Mouse (Mus musculus) hindbrain, postnatal 0 days (tissue): ENCODE data around the gene Asgr1. TPM values are rescaled to one million over a fixed set of nuclear protein-coding genes. Genes with fewer than 3 reads are reported as not detected.

Experiments
- ATAC-seq: fragments of 200-750 bp; cut with Nextera tagmentation; 2 replicates; pipeline ENCODE4 v1.8.0; 2017; ENCODE audit warnings: mild to moderate bottlenecking, moderate TSS enrichment, moderate library complexity
- DNase-seq: peaks from one replicate; pipeline ENCODE4 v3.0.0-alpha.2; 2015; ENCODE audit warnings: low spot score
- H3K27ac ChIP-seq: fragments of 300-500 bp; sonication (generic); 2 replicates; pipeline ENCODE4 v1.5.1; 2014; ENCODE audit warnings: mild to moderate bottlenecking
- H3K27me3 ChIP-seq: fragments of 300-500 bp; sonication (generic); 2 replicates; pipeline ENCODE4 v1.6.1; 2014; ENCODE audit warnings: low read length, mixed read lengths; ENCODE audit not compliant: insufficient read depth
- H3K36me3 ChIP-seq: fragments of 300-500 bp; sonication (generic); 2 replicates; pipeline ENCODE4 v1.6.1; 2014; ENCODE audit warnings: low read length, mixed read lengths; ENCODE audit not compliant: insufficient read depth
- H3K4me1 ChIP-seq: fragments of 300-500 bp; sonication (generic); 2 replicates; pipeline ENCODE4 v1.6.1; 2014; ENCODE audit warnings: antibody characterized with exemption, low read length, mixed read lengths; ENCODE audit not compliant: insufficient read depth
- H3K4me2 ChIP-seq: fragments of 300-500 bp; sonication (generic); 2 replicates; pipeline ENCODE4 v1.6.1; 2014; ENCODE audit warnings: low read depth, mild to moderate bottlenecking, low read length, moderate library complexity, mixed read lengths
- H3K4me3 ChIP-seq: fragments of 300-500 bp; sonication (generic); 2 replicates; pipeline ENCODE4 v1.5.1; 2014; ENCODE audit warnings: low read length
- H3K9ac ChIP-seq: fragments of 300-500 bp; sonication (generic); replicated peaks from 2 replicates; pipeline ENCODE4 v1.6.1; 2014; ENCODE audit warnings: mild to moderate bottlenecking, low read length, moderate library complexity, mixed read lengths
- H3K9me3 ChIP-seq: fragments of 300-500 bp; sonication (generic); 2 replicates; pipeline ENCODE4 v1.6.1; 2016; ENCODE audit warnings: low read length, mixed read lengths
- CTCF ChIP-seq: IDR thresholded peaks from 2 replicates; pipeline ENCODE4 v1.5.1; 2016; ENCODE audit warnings: antibody characterized with exemption, control low read depth, low read depth
- WGBS: fragments of 180-500 bp; shearing (Covaris S2); extraction: QIAGEN DNeasy Blood & Tissue Kit; methylation state at CpG from one replicate; pipeline ENCODE4 v1.1.7; 2014; 5-methylcytosine and 5-hydroxymethylcytosine counted together
- polyA plus RNA-seq: library from polyadenylated mRNA; unstranded; fragments of >200 nt; fragmentation: Nextera tagmentation; extraction: Ambion mirVana; gene quantifications from 2 replicates; pipeline ENCODE4 v1.2.1, GENCODE M21; 2015
- total RNA-seq: library from RNA; depleted of rRNA; stranded (reverse); fragments of >200 nt; gene quantifications from 2 replicates; pipeline ENCODE4 v1.2.3, GENCODE M21; 2014

The Asgr1 gene
- total and polyA plus RNA-seq, 2 experiments from 2014 or later: 2.3 to 3.7 TPM

DNA sequence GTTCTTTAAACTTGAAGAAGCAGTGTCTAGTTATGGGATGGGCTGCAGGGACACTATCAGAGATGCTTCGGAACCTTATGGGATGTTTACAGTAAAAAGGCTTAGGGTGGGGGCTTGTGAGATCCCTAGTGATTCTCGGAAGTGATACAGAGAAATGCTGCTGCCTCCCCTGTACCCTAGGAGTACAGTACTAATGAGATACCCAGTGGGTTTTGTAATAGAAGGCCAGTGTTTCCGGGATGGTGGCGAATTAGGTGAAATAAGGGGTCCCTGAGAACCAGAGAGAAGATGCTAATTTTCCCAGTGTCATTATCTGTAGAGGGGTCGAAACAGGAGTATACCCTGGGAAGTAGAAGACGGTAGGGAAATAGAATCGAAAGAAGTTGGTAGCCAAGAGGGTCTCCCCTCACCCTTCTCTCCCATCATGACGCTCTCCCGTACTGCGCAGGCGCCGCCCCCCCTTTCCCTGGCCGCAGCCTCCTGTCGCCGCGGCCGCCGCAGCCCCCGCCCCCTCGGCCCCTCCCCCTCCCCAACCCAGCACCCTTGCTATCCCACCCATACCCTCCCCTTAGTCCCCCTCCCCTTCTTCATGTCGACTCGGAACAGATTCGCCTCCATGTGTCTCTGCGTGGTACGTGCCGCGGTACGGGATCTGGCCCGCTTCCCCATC, 30.3 kb upstream of the Asgr1 start:
- H3K27me3 ChIP-seq: no peaks in the 10 kb centered on the region
- DNase-seq (peak; percentile 75), ATAC-seq (no peak)
- H3K4me3 ChIP-seq: peak overlapping the region; percentile 36
- peak overlapping the region; percentile 54 for H3K27ac ChIP-seq
- no peak for TF ChIP-seq CTCF
- no peaks in the 10 kb centered on the region for H3K36me3 ChIP-seq
- peak overlapping the region; percentile 65 for H3K4me2 ChIP-seq
- WGBS: 4% methylated on average over 16 of the region's 29 CpGs
- H3K4me1 ChIP-seq: peaks cover 52% of the 10 kb centered on the region
- H3K9me3 ChIP-seq: no peaks in the 10 kb centered on the region
- H3K9ac ChIP-seq: peak overlapping the region; percentile 51

DNA sequence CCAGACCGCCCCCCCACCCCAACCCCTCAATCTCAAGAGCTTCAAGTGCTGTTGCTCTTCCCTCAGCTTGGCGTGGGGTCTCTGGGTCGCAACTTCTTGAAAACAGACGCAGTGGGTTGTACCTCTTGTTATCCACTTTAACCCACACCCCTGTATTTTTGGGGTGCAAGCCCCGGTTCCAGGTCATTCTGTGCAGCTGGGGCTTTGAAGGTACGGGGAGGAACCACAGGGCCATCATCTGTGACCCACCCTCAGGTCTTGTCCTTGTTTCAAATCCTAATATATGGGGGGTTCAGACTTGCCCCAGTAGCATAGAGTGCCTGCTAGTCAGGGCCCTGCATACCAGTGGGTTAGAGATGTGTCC, 29.8 kb upstream of the Asgr1 start:
- ATAC-seq: no peak
- H3K4me2 ChIP-seq: peak overlapping the region; percentile 65
- WGBS: 16% methylated on average over 6 of the region's 6 CpGs

DNA sequence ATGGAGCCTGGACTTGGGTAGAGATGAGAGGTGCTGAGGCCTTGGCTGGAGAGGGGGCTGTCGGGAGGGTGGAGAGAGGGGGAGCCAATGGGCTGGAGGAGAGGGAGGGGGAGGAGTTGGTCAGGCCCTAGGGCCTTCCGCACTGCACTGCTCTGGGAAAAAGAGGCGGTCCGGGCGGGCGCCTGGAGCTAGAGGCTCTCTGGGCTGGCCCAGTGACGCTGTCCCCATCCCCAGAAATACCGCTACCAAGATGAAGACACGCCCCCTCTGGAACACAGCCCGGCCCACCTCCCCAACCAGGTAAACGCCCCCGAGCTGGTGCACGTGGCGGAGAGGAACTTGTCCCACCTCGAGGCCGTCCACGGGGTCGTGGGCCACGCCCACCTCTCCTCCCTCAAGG, 27.2 kb upstream of the Asgr1 start:
- Histone ChIP-seq H3K4me3 (peak overlapping the region; percentile 26), H3K4me2 (peak overlapping the region; percentile 60), H3K9ac (peak overlapping the region; percentile 28), H3K9me3 (no peaks in the 10 kb centered on the region), H3K4me1 (peaks cover 49% of the 10 kb centered on the region), H3K27me3 (no peaks in the 10 kb centered on the region), H3K27ac (peak overlapping the region; percentile 89), H3K36me3 (peaks cover 8% of the 10 kb centered on the region)
- ATAC-seq: peak; percentile 8; the same call in 1 of the 2 replicates
- no peak for TF ChIP-seq CTCF
- peak; percentile 69 for DNase-seq
- 1% methylated on average over 19 of the region's 19 CpGs for WGBS

More for the DNA sequence above, 29.8 kb upstream of the Asgr1 start:
- peak overlapping the region; percentile 51 for H3K9ac ChIP-seq
- H3K4me3 ChIP-seq: peak overlapping the region; percentile 36
- no peak for TF ChIP-seq CTCF
- peaks cover 51% of the 10 kb centered on the region for H3K4me1 ChIP-seq
- peak overlapping the region; percentile 54 for H3K27ac ChIP-seq
- H3K9me3 ChIP-seq: no peaks in the 10 kb centered on the region
- H3K27me3 ChIP-seq: no peaks in the 10 kb centered on the region
- H3K36me3 ChIP-seq: no peaks in the 10 kb centered on the region
- no peak for DNase-seq

DNA sequence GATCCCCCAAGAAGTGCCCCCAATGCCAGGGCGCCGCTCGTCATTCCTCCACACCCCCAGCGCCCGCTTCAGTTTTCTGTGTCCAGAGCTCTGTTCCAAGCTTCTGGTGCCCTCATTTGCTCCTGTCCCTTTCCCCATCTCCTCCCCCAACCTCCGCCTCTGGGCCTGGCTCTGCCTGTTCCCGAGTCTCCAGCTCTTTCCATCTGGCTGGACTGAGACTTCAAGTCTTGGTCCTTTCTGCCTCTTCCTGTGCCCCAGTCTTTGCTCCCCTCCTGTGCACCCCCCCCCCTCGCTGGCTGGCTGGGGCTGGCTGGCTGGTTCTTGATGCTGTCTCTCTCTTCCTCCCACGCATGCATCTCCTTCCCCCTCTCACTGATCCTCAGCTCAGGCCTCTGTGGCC, 26.5 kb upstream of the Asgr1 start:
- H3K4me3 ChIP-seq: no peak overlapping the region

DNA sequence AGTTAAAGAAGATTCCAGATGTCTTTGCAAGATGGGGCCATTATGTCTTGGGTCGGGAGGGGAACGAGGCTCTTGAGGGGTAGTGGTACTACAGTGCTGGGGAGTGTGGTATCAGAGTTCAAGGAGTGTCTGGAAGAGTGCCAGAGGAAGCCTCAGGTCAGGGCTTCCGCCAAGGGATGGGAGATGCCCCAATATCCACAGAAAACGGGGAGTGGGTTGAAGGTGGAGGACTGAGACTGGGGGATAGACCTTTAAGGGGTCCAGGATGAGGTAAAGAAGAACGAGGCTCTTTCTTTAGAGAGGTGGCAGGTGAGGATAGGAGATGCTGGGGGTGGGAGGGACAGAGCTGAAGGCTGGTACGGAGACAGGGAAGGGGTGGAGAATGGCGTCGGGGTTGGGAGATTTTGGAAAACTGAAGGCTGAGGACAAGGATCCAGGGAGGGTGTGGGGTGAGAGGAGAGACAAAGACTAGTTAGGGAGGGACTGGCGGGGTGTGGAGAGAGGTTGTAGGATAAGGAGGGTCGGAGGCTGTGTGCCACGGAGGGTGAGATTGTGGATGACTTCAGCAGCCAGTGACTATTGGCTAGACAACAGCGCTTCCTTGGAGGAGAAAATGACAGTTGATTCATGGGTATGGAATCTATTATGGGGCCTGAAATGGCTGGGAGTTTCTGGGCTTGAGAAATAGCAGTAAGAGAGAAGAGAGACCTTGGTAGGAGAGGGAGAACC, 25.3 kb upstream of the Asgr1 start:
- H3K9me3 ChIP-seq: no peaks in the 10 kb centered on the region
- TF ChIP-seq CTCF: no peak
- H3K4me3 ChIP-seq: peak overlapping the region; percentile 27
- 14% methylated on average over 12 of the region's 12 CpGs for WGBS
- peak; percentile 3; the same call in 1 of the 2 replicates for ATAC-seq
- H3K4me1 ChIP-seq: peaks cover 37% of the 10 kb centered on the region
- peak overlapping the region; percentile 89 for H3K27ac ChIP-seq
- no peaks in the 10 kb centered on the region for H3K27me3 ChIP-seq
- H3K9ac ChIP-seq: peak overlapping the region; percentile 43
- H3K4me2 ChIP-seq: peak overlapping the region; percentile 60
- DNase-seq: no peak
- H3K36me3 ChIP-seq: peaks cover 22% of the 10 kb centered on the region

More for the DNA sequence above, 26.5 kb upstream of the Asgr1 start:
- H3K4me2 ChIP-seq: peak overlapping the region; percentile 60
- no peaks in the 10 kb centered on the region for H3K27me3 ChIP-seq
- TF ChIP-seq CTCF: no peak
- no peak for ATAC-seq
- no peaks in the 10 kb centered on the region for H3K9me3 ChIP-seq
- H3K27ac ChIP-seq: peak overlapping the region; percentile 89
- peaks cover 14% of the 10 kb centered on the region for H3K36me3 ChIP-seq
- DNase-seq: peak; percentile 20
- H3K9ac ChIP-seq: peak overlapping the region; percentile 35; the same call in 1 of the 2 replicates
- H3K4me1 ChIP-seq: peaks cover 45% of the 10 kb centered on the region
- 38% methylated on average over 9 of the region's 9 CpGs for WGBS

DNA sequence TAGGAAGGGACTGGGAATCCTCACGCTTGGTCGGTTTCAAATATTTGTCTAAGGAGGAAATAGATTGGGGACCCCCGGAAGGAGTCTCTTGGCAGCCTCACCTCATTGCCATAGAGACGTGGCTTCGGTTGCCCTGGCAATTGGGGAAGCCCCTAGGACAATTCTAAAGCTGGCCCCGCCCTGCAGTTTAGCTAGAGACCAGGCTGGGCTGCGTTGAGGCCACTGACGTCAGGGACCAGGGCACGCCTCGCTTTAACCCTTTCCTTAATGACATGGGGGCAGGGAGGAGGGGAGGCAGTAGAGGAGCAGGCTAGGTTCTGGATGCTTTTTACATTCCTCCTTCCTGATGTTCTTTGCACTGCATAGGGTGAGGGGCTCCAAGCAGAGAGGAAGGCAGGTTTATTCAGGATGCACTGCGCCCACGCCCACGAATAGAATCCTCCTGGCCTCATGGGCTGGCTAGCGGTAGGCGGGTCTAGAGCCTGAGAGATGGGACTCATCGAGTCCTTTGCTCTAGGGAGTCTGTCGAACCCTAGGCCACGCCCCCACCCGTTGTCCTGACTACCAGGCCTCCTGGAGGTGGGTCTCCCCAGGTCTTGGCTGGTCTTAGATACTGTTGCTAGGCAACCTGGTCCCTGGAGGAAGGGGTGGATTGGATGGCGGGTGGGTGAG, 24.6 kb upstream of the Asgr1 start:
- Histone ChIP-seq H3K9me3 (no peaks in the 10 kb centered on the region), H3K36me3 (peaks cover 22% of the 10 kb centered on the region), H3K4me3 (peak overlapping the region; percentile 27), H3K27ac (peak overlapping the region; percentile 89), H3K4me1 (peaks cover 36% of the 10 kb centered on the region), H3K4me2 (peak overlapping the region; percentile 60), H3K27me3 (no peaks in the 10 kb centered on the region), H3K9ac (peak overlapping the region; percentile 43)
- no peak for TF ChIP-seq CTCF
- DNase-seq: peak; percentile 98
- ATAC-seq: peak; percentile 93
- WGBS: 2% methylated on average over 20 of the region's 20 CpGs
